Mouse (Mus musculus) liver, embryonic 14.5 days (tissue): Measurements from ENCODE around the gene Borcs6.

Experiments
- CTCF ChIP-seq: IDR thresholded peaks from 2 replicates; pipeline ENCODE4 v1.5.1; 2016; ENCODE audit warnings: antibody characterized with exemption, low read depth, control low read depth
- EP300 ChIP-seq: IDR thresholded peaks from 2 replicates; pipeline ENCODE4 v1.6.1; 2016; ENCODE audit warnings: antibody characterized with exemption, low read depth

GRCm38 (mm10) chr11:69059975-69060411 lies 476 bp downstream of the Borcs6 start:
- TF ChIP-seq CTCF, result no peak
- TF ChIP-seq EP300, result no peak
